Mouse (Mus musculus) lung, embryonic 16.5 days (tissue): ENCODE measurements around the gene Rpl34. TPM values are rescaled to one million over a fixed set of nuclear protein-coding genes. Genes with fewer than 3 reads are reported as not detected.

ENCODE experiments used
- ATAC-seq: fragments of 200-750 bp; cut with Nextera tagmentation; 2 replicates; pipeline ENCODE4 v1.8.0; 2017; ENCODE audit warnings: low read depth, mild to moderate bottlenecking, moderate library complexity
- H3K27ac ChIP-seq: fragments of 300-500 bp; sonication (generic); 2 replicates; pipeline ENCODE4 v1.5.1; 2014; ENCODE audit warnings: mild to moderate bottlenecking, control low read depth, low read length
- H3K27me3 ChIP-seq: fragments of 300-500 bp; sonication (generic); 2 replicates; pipeline ENCODE4 v1.6.1; 2014; ENCODE audit warnings: low read depth, low read length, mixed read lengths; ENCODE audit not compliant: control insufficient read depth, insufficient read depth
- H3K36me3 ChIP-seq: fragments of 300-500 bp; sonication (generic); 2 replicates; pipeline ENCODE4 v1.6.1; 2014; ENCODE audit warnings: low read length; ENCODE audit not compliant: control insufficient read depth, insufficient read depth
- H3K4me1 ChIP-seq: fragments of 300-500 bp; sonication (generic); replicated peaks from 2 replicates; pipeline ENCODE4 v1.6.1; 2014; ENCODE audit warnings: low read length, mixed read lengths; ENCODE audit not compliant: control insufficient read depth, insufficient read depth
- H3K4me2 ChIP-seq: fragments of 300-500 bp; sonication (generic); 2 replicates; pipeline ENCODE4 v1.6.1; 2014; ENCODE audit warnings: low read depth, low read length, control low read depth
- H3K4me3 ChIP-seq: fragments of 300-500 bp; sonication (generic); 2 replicates; pipeline ENCODE4 v1.5.1; 2014; ENCODE audit warnings: mild to moderate bottlenecking, low read length, control low read depth
- H3K9ac ChIP-seq: fragments of 300-500 bp; sonication (generic); 2 replicates; pipeline ENCODE4 v1.6.1; 2014; ENCODE audit warnings: low read length, control low read depth
- H3K9me3 ChIP-seq: fragments of 300-500 bp; sonication (generic); 2 replicates; pipeline ENCODE4 v1.6.1; 2016; ENCODE audit warnings: low read length; ENCODE audit not compliant: control insufficient read depth
- WGBS: fragments of 180-500 bp; shearing (Covaris S2); extraction: QIAGEN DNeasy Blood & Tissue Kit; methylation state at CpG from one replicate; pipeline ENCODE4 v1.1.7; 2014; 5-methylcytosine and 5-hydroxymethylcytosine counted together
- polyA plus RNA-seq: library from polyadenylated mRNA; unstranded; fragments of >200 nt; fragmentation: Nextera tagmentation; extraction: Ambion mirVana; gene quantifications from 2 replicates; pipeline ENCODE4 v1.2.1, GENCODE M21; 2015

Rpl34 gene
- polyA plus RNA-seq, result 840 and 884 TPM in 2 replicates

GRCm38 (mm10) chr3:130730189-130730653 lies at the start of gene Rpl34:
Gene Rpl34 (minus strand): TSS chr3:130730398.
- Histone ChIP-seq H3K27me3 (no peaks in the 10 kb centered on the region), H3K4me3 (peak within 1 kb of the TSS; percentile 97), H3K4me2 (peak within 1 kb of the TSS; percentile 77), H3K27ac (peak within 1 kb of the TSS; percentile 84), H3K9me3 (no peaks in the 10 kb centered on the region), H3K4me1 (peaks cover 23% of the 10 kb centered on the region), H3K9ac (peak within 1 kb of the TSS; percentile 99), H3K36me3 (peaks cover 24% of the 10 kb centered on the region)
- peak; percentile 99 for ATAC-seq
- WGBS, result under 1% methylated on average over 45 of the region's 45 CpGs

DNA sequence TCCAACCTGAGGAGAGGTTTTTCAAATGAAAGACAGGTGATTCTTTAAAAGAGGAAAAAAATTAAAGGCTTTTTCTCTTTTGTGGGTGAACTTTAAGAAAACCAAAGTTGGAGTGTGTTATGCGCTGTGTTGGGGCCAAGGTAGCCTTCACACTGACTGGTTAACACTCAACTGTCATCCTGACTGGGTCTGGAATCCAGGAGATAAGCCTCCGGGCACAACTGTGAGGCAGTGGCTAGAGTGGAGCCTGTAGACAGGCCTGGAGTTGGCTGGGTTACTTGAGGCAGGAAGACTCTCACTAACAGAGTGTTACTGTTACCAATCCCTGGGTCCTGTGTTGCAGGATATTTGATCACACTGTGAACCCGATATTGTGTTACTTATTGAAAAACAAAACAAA lies 38.0 kb upstream of the Rpl34 start:
- Histone ChIP-seq H3K27ac (no peak overlapping the region), H3K4me1 (no peaks in the 10 kb centered on the region), H3K36me3 (no peaks in the 10 kb centered on the region), H3K27me3 (no peaks in the 10 kb centered on the region), H3K9me3 (no peaks in the 10 kb centered on the region), H3K4me3 (no peak overlapping the region), H3K9ac (no peak overlapping the region), H3K4me2 (no peak overlapping the region)
- no peak for ATAC-seq
- 61% methylated on average over 3 of the region's 3 CpGs for WGBS

DNA sequence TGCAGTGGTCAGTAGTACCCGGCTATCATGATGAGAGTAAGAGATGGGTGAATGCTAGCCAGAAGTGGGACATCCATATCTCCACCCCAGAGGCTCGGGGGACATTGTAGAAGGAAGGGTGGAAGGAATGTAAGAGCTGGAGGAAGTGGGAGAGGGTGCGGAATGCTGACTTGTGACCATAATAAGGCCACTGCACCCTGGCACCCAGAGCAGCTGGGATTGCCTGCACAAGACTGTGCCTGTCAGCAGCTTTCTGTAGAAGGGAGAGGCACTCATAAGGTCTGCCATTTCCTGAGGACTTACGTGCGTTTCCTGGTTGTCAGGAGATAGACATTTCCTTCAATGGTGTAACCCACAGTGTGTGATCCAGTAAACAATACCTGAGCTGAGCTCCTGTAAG lies 33.9 kb upstream of the Rpl34 start:
- H3K4me2 ChIP-seq, result no peak overlapping the region
- H3K4me1 ChIP-seq, result no peaks in the 10 kb centered on the region
- no peak overlapping the region for H3K4me3 ChIP-seq
- no peaks in the 10 kb centered on the region for H3K27me3 ChIP-seq
- H3K9ac ChIP-seq, result no peak overlapping the region
- no peak for ATAC-seq
- 66% methylated on average over 5 of the region's 5 CpGs for WGBS
- H3K36me3 ChIP-seq, result no peaks in the 10 kb centered on the region
- no peaks in the 10 kb centered on the region for H3K9me3 ChIP-seq
- no peak overlapping the region for H3K27ac ChIP-seq

DNA sequence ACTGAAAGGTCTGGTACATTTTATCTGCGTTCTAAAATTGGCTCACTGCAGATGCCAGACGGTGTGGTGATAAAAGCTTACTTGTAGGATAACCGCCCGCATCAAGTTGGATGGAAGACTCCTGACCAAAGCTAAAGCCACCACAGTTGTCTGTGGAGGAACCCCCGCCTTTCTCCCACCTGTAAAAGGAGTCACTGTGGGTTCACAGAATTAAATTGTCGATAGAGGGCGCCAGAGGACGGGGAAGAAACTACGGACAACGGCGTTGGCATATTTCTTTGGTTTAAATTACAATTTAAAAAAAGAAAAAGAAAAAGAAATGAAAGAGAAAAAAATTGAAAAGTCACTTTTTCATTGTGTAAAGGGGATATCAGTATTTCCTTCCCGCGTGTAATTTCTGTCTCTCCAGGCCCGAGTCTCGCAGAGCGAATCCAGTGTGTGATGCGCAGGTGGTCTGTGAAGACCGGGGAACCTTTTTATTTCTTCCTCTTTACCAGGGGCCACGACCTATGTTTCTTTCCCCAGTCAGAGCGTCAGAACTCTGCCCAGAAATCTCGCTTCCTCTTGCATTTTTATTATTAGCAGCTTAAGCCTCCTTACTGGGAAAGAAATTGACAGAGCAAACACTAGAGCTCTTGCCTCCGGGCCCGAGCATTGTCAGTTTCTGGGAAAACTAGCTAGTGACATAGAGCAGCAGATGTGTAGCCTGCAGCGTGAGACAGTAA lies 30.7 kb upstream of the Rpl34 start:
- Histone ChIP-seq H3K27ac (no peak overlapping the region), H3K4me1 (no peaks in the 10 kb centered on the region), H3K9ac (no peak overlapping the region), H3K36me3 (no peaks in the 10 kb centered on the region), H3K9me3 (no peaks in the 10 kb centered on the region), H3K4me2 (0 out of 2 replicates have a peak overlapping the region, but pooled peaks have one; percentile 12), H3K27me3 (no peaks in the 10 kb centered on the region), H3K4me3 (no peak overlapping the region)
- WGBS, result 43% methylated on average over 24 of the region's 24 CpGs
- no peak for ATAC-seq

- H3K9me3 ChIP-seq, result no peaks in the 10 kb centered on the region
- 85% methylated on average over 15 of the region's 15 CpGs for WGBS
Observed at GRCm38 (mm10) chr3:130758157-130758841, 28.1 kb upstream of the Rpl34 start.

DNA sequence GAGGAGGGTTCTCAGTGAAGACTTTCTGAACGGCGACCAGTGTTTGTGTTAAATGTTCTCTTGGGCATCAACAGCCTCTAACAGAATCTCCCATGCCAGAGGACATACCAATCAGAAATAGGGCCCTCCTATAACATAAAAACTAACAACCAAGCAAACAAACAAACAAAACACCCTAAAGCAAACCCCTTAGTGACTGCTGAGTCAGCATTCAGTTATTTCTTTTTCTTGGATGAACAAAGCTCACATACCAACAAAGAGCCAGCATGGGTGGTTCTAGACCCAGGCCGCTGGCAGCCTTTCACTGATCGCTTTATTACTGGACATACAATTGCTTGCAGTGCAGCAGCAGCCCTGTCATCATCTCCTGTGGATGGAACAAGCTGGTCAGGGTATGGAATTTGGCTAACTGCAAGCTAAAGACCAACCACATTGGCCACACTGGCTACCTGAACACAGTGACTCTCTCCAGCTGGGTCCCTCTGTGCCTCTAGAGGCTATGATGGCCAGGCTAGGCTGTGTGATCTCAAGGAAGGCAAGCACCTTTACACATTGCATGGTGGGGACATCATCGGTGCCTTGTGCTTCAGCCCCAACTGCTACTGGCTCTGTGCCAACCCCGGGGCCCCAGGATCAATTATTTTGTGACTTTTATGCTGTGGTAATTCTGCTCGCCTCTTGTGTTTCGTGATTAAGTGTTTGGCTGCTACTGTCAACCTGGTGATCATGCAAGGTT lies 27.1 kb upstream of the Rpl34 start:
- Histone ChIP-seq H3K9ac (no peak overlapping the region), H3K4me2 (no peak overlapping the region), H3K4me3 (no peak overlapping the region), H3K9me3 (no peaks in the 10 kb centered on the region), H3K4me1 (no peaks in the 10 kb centered on the region), H3K27ac (no peak overlapping the region), H3K36me3 (no peaks in the 10 kb centered on the region), H3K27me3 (no peaks in the 10 kb centered on the region)
- ATAC-seq, result no peak
- 74% methylated on average over 8 of the region's 8 CpGs for WGBS

More at GRCm38 (mm10) chr3:130758157-130758841, 28.1 kb upstream of the Rpl34 start:
- no peak overlapping the region for H3K4me3 ChIP-seq
- no peak overlapping the region for H3K4me2 ChIP-seq
- ATAC-seq, result no peak
- H3K36me3 ChIP-seq, result no peaks in the 10 kb centered on the region
- H3K9ac ChIP-seq, result no peak overlapping the region
- H3K27me3 ChIP-seq, result no peaks in the 10 kb centered on the region
- no peak overlapping the region for H3K27ac ChIP-seq
- H3K4me1 ChIP-seq, result no peaks in the 10 kb centered on the region

DNA sequence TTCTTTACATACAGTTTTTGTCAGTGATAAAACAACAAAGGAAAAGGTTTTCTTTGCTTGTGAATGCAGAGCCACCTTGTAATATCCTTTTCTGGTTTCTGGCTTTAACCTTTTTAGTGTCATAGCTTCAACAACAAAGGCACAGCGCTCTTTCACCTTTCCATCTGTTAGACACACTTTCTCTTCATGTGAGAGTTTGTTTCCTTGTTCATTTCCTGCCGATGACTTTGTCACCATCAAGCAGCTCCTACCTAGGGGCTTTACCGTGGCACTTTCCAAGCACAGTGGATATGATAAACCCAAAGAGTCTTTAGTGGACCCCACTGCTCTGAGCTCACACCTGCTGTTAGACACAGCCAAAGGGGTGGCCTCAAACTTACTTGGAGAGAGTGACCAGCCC lies 19.0 kb upstream of the Rpl34 start:
- H3K9ac ChIP-seq, result no peak overlapping the region
- no peaks in the 10 kb centered on the region for H3K36me3 ChIP-seq
- no peak overlapping the region for H3K27ac ChIP-seq
- H3K9me3 ChIP-seq, result no peaks in the 10 kb centered on the region
- no peak overlapping the region for H3K4me3 ChIP-seq
- no peak overlapping the region for H3K4me2 ChIP-seq
- ATAC-seq, result no peak
- H3K4me1 ChIP-seq, result no peaks in the 10 kb centered on the region
- 82% methylated on average over 3 of the region's 3 CpGs for WGBS
- no peaks in the 10 kb centered on the region for H3K27me3 ChIP-seq

DNA sequence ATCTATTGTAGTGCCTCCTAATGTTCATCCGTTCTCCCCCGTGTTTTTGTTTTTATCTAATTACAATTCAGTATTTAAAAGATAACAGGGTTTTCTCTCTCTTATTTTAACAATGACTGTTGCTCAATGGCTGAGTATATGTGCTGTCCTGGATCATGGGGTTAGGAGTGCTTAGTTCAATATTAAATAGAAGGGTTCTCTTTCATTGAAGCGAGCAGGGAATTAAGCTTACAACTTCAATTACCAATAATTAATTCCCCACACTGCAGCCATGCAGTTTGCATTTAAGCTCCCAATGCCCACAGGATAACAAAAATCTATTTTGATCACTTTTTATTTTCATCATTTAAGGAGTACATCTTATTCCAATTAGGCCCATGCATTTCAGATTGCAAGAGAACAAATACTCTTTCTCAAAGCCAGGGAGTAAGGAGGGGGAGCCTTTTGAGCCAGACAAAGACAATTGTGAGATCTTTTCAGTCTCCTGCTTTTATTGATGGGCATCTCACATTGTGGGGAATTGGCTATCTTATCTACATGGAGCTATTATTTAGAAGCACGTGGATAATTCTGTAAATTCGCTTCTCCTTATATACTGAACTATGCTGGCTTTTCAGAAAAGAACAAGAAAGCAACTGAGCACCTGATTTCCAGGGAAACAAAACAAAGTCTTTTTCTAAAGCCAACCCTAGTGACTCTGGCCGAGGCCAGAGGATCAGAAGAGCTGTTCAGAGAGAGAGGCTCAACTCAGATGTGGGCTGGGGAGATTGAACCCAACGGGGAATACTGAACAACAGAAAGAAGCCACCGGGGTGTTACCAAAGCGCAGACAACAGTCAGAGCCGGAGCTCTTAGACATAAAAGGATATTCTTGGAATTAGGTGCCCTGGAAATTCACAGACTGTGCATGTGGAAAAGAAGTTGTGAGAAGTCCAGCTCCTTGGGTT lies 16.7 kb upstream of the Rpl34 start:
- Histone ChIP-seq H3K4me2 (no peak overlapping the region), H3K4me1 (no peaks in the 10 kb centered on the region), H3K27me3 (no peaks in the 10 kb centered on the region), H3K4me3 (no peak overlapping the region), H3K9me3 (no peaks in the 10 kb centered on the region), H3K27ac (no peak overlapping the region), H3K9ac (no peak overlapping the region), H3K36me3 (no peaks in the 10 kb centered on the region)
- no peak for ATAC-seq
- WGBS, result 77% methylated on average over 10 of the region's 10 CpGs
